Mouse (Mus musculus) lung, postnatal 0 days (tissue): ENCODE results near the gene Btbd2. TPM values are rescaled to one million over a fixed set of nuclear protein-coding genes. Genes with fewer than 3 reads are reported as not detected.

ENCODE experiments used
- ATAC-seq: fragments of 200-750 bp; cut with Nextera tagmentation; 2 replicates; pipeline ENCODE4 v1.8.0; 2017; ENCODE audit warnings: moderate library complexity
- DNase-seq: peaks from one replicate; pipeline ENCODE4 v3.0.0-alpha.2; 2016; ENCODE audit warnings: low spot score
- H3K27ac ChIP-seq: fragments of 300-500 bp; sonication (generic); 2 replicates; pipeline ENCODE4 v1.5.1; 2014; ENCODE audit warnings: antibody characterized with exemption, mild to moderate bottlenecking, low read length, mixed read lengths
- H3K27me3 ChIP-seq: fragments of 300-500 bp; sonication (generic); replicated peaks from 2 replicates; pipeline ENCODE4 v1.6.1; 2014; ENCODE audit warnings: low read length, mixed read lengths; ENCODE audit not compliant: insufficient read depth
- H3K36me3 ChIP-seq: fragments of 300-500 bp; sonication (generic); 2 replicates; pipeline ENCODE4 v1.6.1; 2014; ENCODE audit warnings: low read length, mixed read lengths; ENCODE audit not compliant: insufficient read depth
- H3K4me1 ChIP-seq: fragments of 300-500 bp; sonication (generic); 2 replicates; pipeline ENCODE4 v1.6.1; 2014; ENCODE audit warnings: antibody characterized with exemption, low read depth, low read length, mixed read lengths; ENCODE audit not compliant: insufficient read depth
- H3K4me2 ChIP-seq: fragments of 300-500 bp; sonication (generic); replicated peaks from 2 replicates; pipeline ENCODE4 v1.6.1; 2014; ENCODE audit warnings: low read depth, mild to moderate bottlenecking, low read length, moderate library complexity, mixed read lengths
- H3K4me3 ChIP-seq: fragments of 300-500 bp; sonication (generic); 2 replicates; pipeline ENCODE4 v1.5.1; 2014; ENCODE audit warnings: low read depth, low read length
- H3K9ac ChIP-seq: fragments of 300-500 bp; sonication (generic); replicated peaks from 2 replicates; pipeline ENCODE4 v1.6.1; 2014; ENCODE audit warnings: low read depth, mild to moderate bottlenecking
- H3K9me3 ChIP-seq: fragments of 300-500 bp; sonication (generic); 2 replicates; pipeline ENCODE4 v1.6.1; 2016; ENCODE audit warnings: low read length, mixed read lengths
- CTCF ChIP-seq: IDR thresholded peaks from 2 replicates; pipeline ENCODE4 v1.5.1; 2016; ENCODE audit warnings: antibody characterized with exemption, mild to moderate bottlenecking
- EP300 ChIP-seq: IDR thresholded peaks from 2 replicates; pipeline ENCODE4 v1.6.1; 2016; ENCODE audit warnings: antibody characterized with exemption, mild to moderate bottlenecking, control low read depth
- WGBS: fragments of 180-500 bp; shearing (Covaris S2); extraction: QIAGEN DNeasy Blood & Tissue Kit; methylation state at CpG from one replicate; pipeline ENCODE4 v1.1.7; 2014; 5-methylcytosine and 5-hydroxymethylcytosine counted together
- polyA plus RNA-seq: library from polyadenylated mRNA; unstranded; fragments of >200 nt; fragmentation: Nextera tagmentation; extraction: Ambion mirVana; gene quantifications from 2 replicates; pipeline ENCODE4 v1.2.1, GENCODE M21; 2015

Btbd2 gene
- polyA plus RNA-seq, 1 experiment from 2014 or later = 42.9 TPM

- H3K27me3 ChIP-seq = no peaks in the 10 kb centered on the region
- peak overlapping the region; percentile 98 for H3K9ac ChIP-seq
- peak overlapping the region; percentile 82 for H3K4me3 ChIP-seq
- H3K36me3 ChIP-seq = peaks cover 36% of the 10 kb centered on the region
- ATAC-seq (no peak), DNase-seq (no peak)
- H3K4me2 ChIP-seq = peak overlapping the region; percentile 81
- peaks cover 32% of the 10 kb centered on the region for H3K4me1 ChIP-seq
- H3K9me3 ChIP-seq = no peaks in the 10 kb centered on the region
- TF ChIP-seq CTCF (no peak), EP300 (no peak)
- WGBS = 82% methylated on average over 3 of the region's 3 CpGs
- peak overlapping the region; percentile 92 for H3K27ac ChIP-seq
These were observed 16.8 kb upstream of the Btbd2 start for GRCm38 (mm10) chr10:80673690-80674089.

GRCm38 (mm10) chr10:80671936-80672690 lies 15.2 kb upstream of the Btbd2 start:
- TF ChIP-seq EP300 (no peak), CTCF (no peak)
- Histone ChIP-seq H3K4me3 (no peak overlapping the region), H3K27ac (no peak overlapping the region), H3K36me3 (peaks cover 52% of the 10 kb centered on the region), H3K9me3 (no peaks in the 10 kb centered on the region), H3K9ac (no peak overlapping the region), H3K4me2 (no peak overlapping the region; the same call in 1 of the 2 replicates), H3K4me1 (peaks cover 20% of the 10 kb centered on the region), H3K27me3 (no peaks in the 10 kb centered on the region)
- no peak for ATAC-seq
- WGBS = 83% methylated on average over 11 of the region's 11 CpGs
- DNase-seq = no peak

- H3K27ac ChIP-seq = no peak overlapping the region
- TF ChIP-seq CTCF (no peak), EP300 (no peak)
- no peak overlapping the region for H3K9ac ChIP-seq
- no peak overlapping the region for H3K4me3 ChIP-seq
- WGBS = 85% methylated on average over 4 of the region's 4 CpGs
- no peaks in the 10 kb centered on the region for H3K9me3 ChIP-seq
- H3K27me3 ChIP-seq = no peaks in the 10 kb centered on the region
- DNase-seq = no peak
- peaks cover 59% of the 10 kb centered on the region for H3K36me3 ChIP-seq
- H3K4me1 ChIP-seq = peaks cover 20% of the 10 kb centered on the region
- ATAC-seq = no peak
- no peak overlapping the region for H3K4me2 ChIP-seq
These were observed 14.4 kb upstream of the Btbd2 start for GRCm38 (mm10) chr10:80671251-80671650.

GRCm38 (mm10) chr10:80670531-80670930 lies 13.7 kb upstream of the Btbd2 start:
- Histone ChIP-seq H3K27me3 (no peaks in the 10 kb centered on the region), H3K4me1 (peaks cover 27% of the 10 kb centered on the region), H3K9me3 (no peaks in the 10 kb centered on the region), H3K4me2 (no peak overlapping the region), H3K9ac (0 out of 2 replicates have a peak overlapping the region, but pooled peaks have one; percentile 8), H3K36me3 (peaks cover 59% of the 10 kb centered on the region), H3K27ac (no peak overlapping the region), H3K4me3 (no peak overlapping the region)
- 85% methylated on average over 2 of the region's 2 CpGs for WGBS
- no peak for DNase-seq
- no peak for TF ChIP-seq CTCF
- TF ChIP-seq EP300 = no peak
- no peak for ATAC-seq

GRCm38 (mm10) chr10:80669737-80670485 lies 13.0 kb upstream of the Btbd2 start:
- ATAC-seq = peak; percentile 47
- Histone ChIP-seq H3K27ac (no peak overlapping the region; the same call in 1 of the 2 replicates), H3K27me3 (no peaks in the 10 kb centered on the region), H3K36me3 (peaks cover 59% of the 10 kb centered on the region), H3K4me1 (peaks cover 31% of the 10 kb centered on the region), H3K4me2 (no peak overlapping the region), H3K4me3 (no peak overlapping the region), H3K9ac (0 out of 2 replicates have a peak overlapping the region, but pooled peaks have one; percentile 8), H3K9me3 (no peaks in the 10 kb centered on the region)
- DNase-seq = peak; percentile 71
- WGBS = 89% methylated on average over 7 of the region's 7 CpGs
- TF ChIP-seq CTCF = no peak
- TF ChIP-seq EP300 = no peak

- Histone ChIP-seq H3K4me2 (no peak overlapping the region), H3K9ac (no peak overlapping the region), H3K4me1 (peaks cover 30% of the 10 kb centered on the region), H3K4me3 (no peak overlapping the region), H3K27ac (no peak overlapping the region), H3K36me3 (peaks cover 59% of the 10 kb centered on the region), H3K27me3 (no peaks in the 10 kb centered on the region), H3K9me3 (no peaks in the 10 kb centered on the region)
- ATAC-seq = no peak
- no peak for DNase-seq
- WGBS = 82% methylated on average over 12 of the region's 12 CpGs
- TF ChIP-seq CTCF = no peak
- no peak for TF ChIP-seq EP300
These were observed 12.1 kb upstream of the Btbd2 start for GRCm38 (mm10) chr10:80669018-80669417.
